Mouse (Mus musculus): ENCODE data around the gene Ube2d3. TPM values are rescaled to one million over a fixed set of nuclear protein-coding genes. Genes with fewer than 3 reads are reported as not detected.

Ube2d3 gene
- total and polyA plus RNA-seq, 3 experiments, result 285 to 416 (median 357) TPM

GRCm38 (mm10) chr3:135411056-135411455 is 26.9 kb upstream of the Ube2d3 start:
- peak overlapping the region; percentile 60 for H3K27ac ChIP-seq
- peaks cover 3% of the 10 kb centered on the region; the same call in 1 of the 2 replicates for H3K79me2 ChIP-seq (replicated peaks; ENCODE audit: control insufficient read depth, insufficient read depth, low read length)
- H3K9ac ChIP-seq (ENCODE audit: low read depth, low read length), result no peak overlapping the region

GRCm38 (mm10) chr3:135411824-135412223 is 26.1 kb upstream of the Ube2d3 start:
- TF ChIP-seq CTCF (IDR thresholded peaks at IDR 0.05) (no peak), POLR2A (IDR thresholded peaks at IDR 0.05; ENCODE audit: insufficient read depth, low read depth, low read length) (peak; percentile 26; the same call in 1 of the 2 replicates), EP300 (IDR thresholded peaks at IDR 0.05; ENCODE audit: insufficient read depth, low read depth, low read length) (0 out of 2 replicates have a peak, but pooled peaks have one; percentile 57)
- H3K4me3 ChIP-seq, result 0 out of 2 replicates have a peak overlapping the region, but pooled peaks have one; percentile 17
- peaks cover 6% of the 10 kb centered on the region for H3K4me1 ChIP-seq (ENCODE audit: control insufficient read depth, insufficient read depth, low read length)
- H3K27me3 ChIP-seq (ENCODE audit: control insufficient read depth, insufficient read depth, low read length), result no peaks in the 10 kb centered on the region
- peaks cover 9% of the 10 kb centered on the region; the same call in 1 of the 2 replicates for H3K36me3 ChIP-seq (ENCODE audit: control insufficient read depth, insufficient read depth, low read length)
- WGBS, result 30% methylated on average over 9 of the region's 9 CpGs
- peak in 1 of 2 experiments; percentile 72 for DNase-seq
- peak overlapping the region; percentile 60 for H3K27ac ChIP-seq
- peaks cover 6% of the 10 kb centered on the region; the same call in 1 of the 2 replicates for H3K79me2 ChIP-seq (replicated peaks; ENCODE audit: control insufficient read depth, insufficient read depth, low read length)
- H3K9ac ChIP-seq (ENCODE audit: low read depth, low read length), result no peak overlapping the region
- intact Hi-C loops (cut with DNase I), result loop anchor here (5.0 kb wide), 1 partner anchor 35 kb away; no protein-coding TSS in a partner anchor

More at GRCm38 (mm10) chr3:135411056-135411455, 26.9 kb upstream of the Ube2d3 start:
- H3K4me1 ChIP-seq (ENCODE audit: control insufficient read depth, insufficient read depth, low read length), result peaks cover 5% of the 10 kb centered on the region
- no peaks in the 10 kb centered on the region for H3K27me3 ChIP-seq (ENCODE audit: control insufficient read depth, insufficient read depth, low read length)
- TF ChIP-seq EP300 (IDR thresholded peaks at IDR 0.05; ENCODE audit: insufficient read depth, low read depth, low read length), result no peak
- no peak for TF ChIP-seq CTCF (IDR thresholded peaks at IDR 0.05)
- TF ChIP-seq POLR2A (IDR thresholded peaks at IDR 0.05; ENCODE audit: insufficient read depth, low read depth, low read length), result no peak
- intact Hi-C loops (cut with DNase I), result loop anchor here (5.0 kb wide), 1 partner anchor 36 kb away; no protein-coding TSS in a partner anchor
- H3K4me3 ChIP-seq, result no peak overlapping the region
- WGBS, result 73% methylated on average over 12 of the region's 12 CpGs
- H3K36me3 ChIP-seq (ENCODE audit: control insufficient read depth, insufficient read depth, low read length), result peaks cover 9% of the 10 kb centered on the region; the same call in 1 of the 2 replicates
- no peak for DNase-seq

GRCm38 (mm10) chr3:135417245-135417644 is 20.7 kb upstream of the Ube2d3 start:
- Histone ChIP-seq H3K36me3 (ENCODE audit: control insufficient read depth, insufficient read depth, low read length) (peaks cover 17% of the 10 kb centered on the region), H3K79me2 (replicated peaks; ENCODE audit: control insufficient read depth, insufficient read depth, low read length) (peaks cover 12% of the 10 kb centered on the region), H3K4me1 (ENCODE audit: control insufficient read depth, insufficient read depth, low read length) (peaks cover 10% of the 10 kb centered on the region), H3K9ac (ENCODE audit: low read depth, low read length) (no peak overlapping the region), H3K4me3 (no peak overlapping the region), H3K27me3 (ENCODE audit: control insufficient read depth, insufficient read depth, low read length) (no peaks in the 10 kb centered on the region), H3K27ac (no peak overlapping the region)
- TF ChIP-seq CTCF (IDR thresholded peaks at IDR 0.05) (no peak), POLR2A (IDR thresholded peaks at IDR 0.05; ENCODE audit: insufficient read depth, low read depth, low read length) (no peak), EP300 (IDR thresholded peaks at IDR 0.05; ENCODE audit: insufficient read depth, low read depth, low read length) (no peak)
- 82% methylated on average over 3 of the region's 3 CpGs for WGBS
- intact Hi-C loops (cut with DNase I), result no loop called here
- no peak for DNase-seq

GRCm38 (mm10) chr3:135417799-135418198 is 20.1 kb upstream of the Ube2d3 start:
- Histone ChIP-seq H3K4me3 (no peak overlapping the region), H3K27ac (no peak overlapping the region), H3K36me3 (ENCODE audit: control insufficient read depth, insufficient read depth, low read length) (peaks cover 14% of the 10 kb centered on the region), H3K9ac (ENCODE audit: low read depth, low read length) (no peak overlapping the region), H3K79me2 (replicated peaks; ENCODE audit: control insufficient read depth, insufficient read depth, low read length) (peaks cover 10% of the 10 kb centered on the region), H3K4me1 (ENCODE audit: control insufficient read depth, insufficient read depth, low read length) (peaks cover 9% of the 10 kb centered on the region), H3K27me3 (ENCODE audit: control insufficient read depth, insufficient read depth, low read length) (no peaks in the 10 kb centered on the region)
- TF ChIP-seq POLR2A (IDR thresholded peaks at IDR 0.05; ENCODE audit: insufficient read depth, low read depth, low read length) (no peak), EP300 (IDR thresholded peaks at IDR 0.05; ENCODE audit: insufficient read depth, low read depth, low read length) (no peak), CTCF (IDR thresholded peaks at IDR 0.05) (no peak)
- DNase-seq, result no peak
- whole genome bisulfite sequencing, result 61% methylated on average over 3 of the region's 3 CpGs
- intact Hi-C loops (cut with DNase I), result no loop called here

- H3K79me2 ChIP-seq (replicated peaks; ENCODE audit: control insufficient read depth, insufficient read depth, low read length), result peaks cover 9% of the 10 kb centered on the region
- no peak overlapping the region for H3K4me3 ChIP-seq
- peaks cover 14% of the 10 kb centered on the region for H3K36me3 ChIP-seq (ENCODE audit: control insufficient read depth, insufficient read depth, low read length)
- H3K27ac ChIP-seq, result peak overlapping the region; percentile 97; the same call in 1 of the 2 replicates
- intact Hi-C loops (cut with DNase I), result loop anchor here (5.0 kb wide), 1 partner anchor 177 kb away; no protein-coding TSS in a partner anchor
- peak overlapping the region; percentile 40; the same call in 1 of the 2 replicates for H3K9ac ChIP-seq (ENCODE audit: low read depth, low read length)
- WGBS, result 77% methylated on average over 9 of the region's 9 CpGs
- no peak for DNase-seq
- peaks cover 6% of the 10 kb centered on the region for H3K4me1 ChIP-seq (ENCODE audit: control insufficient read depth, insufficient read depth, low read length)
- H3K27me3 ChIP-seq (ENCODE audit: control insufficient read depth, insufficient read depth, low read length), result no peaks in the 10 kb centered on the region
- TF ChIP-seq EP300 (IDR thresholded peaks at IDR 0.05; ENCODE audit: insufficient read depth, low read depth, low read length), result no peak
Measured at GRCm38 (mm10) chr3:135420542-135421309, 17.2 kb upstream of the Ube2d3 start.

- TF ChIP-seq EP300 (IDR thresholded peaks at IDR 0.05; ENCODE audit: insufficient read depth, low read depth, low read length) (no peak), POLR2A (IDR thresholded peaks at IDR 0.05; ENCODE audit: insufficient read depth, low read depth, low read length) (no peak), CTCF (IDR thresholded peaks at IDR 0.05) (no peak)
- H3K4me3 ChIP-seq, result no peak overlapping the region
- no peaks in the 10 kb centered on the region for H3K27me3 ChIP-seq (ENCODE audit: control insufficient read depth, insufficient read depth, low read length)
- peaks cover 4% of the 10 kb centered on the region for H3K4me1 ChIP-seq (ENCODE audit: control insufficient read depth, insufficient read depth, low read length)
- no peak for DNase-seq
- peak overlapping the region; percentile 97; the same call in 1 of the 2 replicates for H3K27ac ChIP-seq
- H3K79me2 ChIP-seq (replicated peaks; ENCODE audit: control insufficient read depth, insufficient read depth, low read length), result peaks cover 9% of the 10 kb centered on the region
- intact Hi-C loops (cut with DNase I), result loop anchor here (5.0 kb wide), 1 partner anchor 176 kb away; no protein-coding TSS in a partner anchor
- H3K36me3 ChIP-seq (ENCODE audit: control insufficient read depth, insufficient read depth, low read length), result peaks cover 14% of the 10 kb centered on the region
- H3K9ac ChIP-seq (ENCODE audit: low read depth, low read length), result no peak overlapping the region
Measured at GRCm38 (mm10) chr3:135421310-135421594, 16.7 kb upstream of the Ube2d3 start.

Measured in heart, adult 2 months (tissue).